Mouse (Mus musculus): Measurements from ENCODE around the gene Alkbh6.

- TF ChIP-seq POLR2A (IDR thresholded peaks at IDR 0.05; ENCODE audit: control insufficient read depth, low read depth, low read length) (no peak), CTCF (IDR thresholded peaks at IDR 0.05; ENCODE audit: control insufficient read depth, insufficient read depth, insufficient replicate concordance, low read depth, low read length) (peak; percentile 63; the same call in 1 of the 2 replicates)
Measured at GRCm38 (mm10) chr7:30300914-30301313, 7.6 kb upstream of the Alkbh6 start.
